Mouse (Mus musculus) gonadal fat pad, adult 2 months (tissue): ENCODE results near the gene Actr8. TPM values are rescaled to one million over a fixed set of nuclear protein-coding genes. Genes with fewer than 3 reads are reported as not detected.

Experiments
- DNase-seq: peaks from one replicate; pipeline ENCODE4 v3.0.0-alpha.2; 2012; ENCODE audit warnings: low read depth
- polyA plus RNA-seq: library from polyadenylated mRNA; depleted of rRNA; stranded (reverse); fragments of >200 nt; gene quantifications from 2 replicates; pipeline ENCODE4 v1.2.3, GENCODE M21; 2012; rRNA removed

Actr8 gene
- polyA plus RNA-seq, 1 experiment, result 22.9 TPM

GRCm38 (mm10) chr14:30039413-30039812 is 61.3 kb downstream of the Actr8 start:
- no peak for DNase-seq

- DNase-seq, result no peak
Measured at GRCm38 (mm10) chr14:30041836-30042235, 63.7 kb downstream of the Actr8 start.

- no peak for DNase-seq
Measured at GRCm38 (mm10) chr14:30043356-30043940, 65.3 kb downstream of the Actr8 start.

GRCm38 (mm10) chr14:30045239-30045638 is 67.1 kb downstream of the Actr8 start:
- no peak for DNase-seq

GRCm38 (mm10) chr14:30045704-30046220 is 67.6 kb downstream of the Actr8 start:
- DNase-seq, result no peak

- no peak for DNase-seq
Measured at GRCm38 (mm10) chr14:30046976-30047375, 68.8 kb downstream of the Actr8 start.

GRCm38 (mm10) chr14:30048049-30048448 is 69.9 kb downstream of the Actr8 start:
- DNase-seq, result no peak

GRCm38 (mm10) chr14:30050280-30050679 is 72.1 kb downstream of the Actr8 start:
- no peak for DNase-seq

- no peak for DNase-seq
Measured at GRCm38 (mm10) chr14:30054922-30055321, 76.8 kb downstream of the Actr8 start.

Other genes with a start within 250 kb of the Actr8 start
- 64.0 and 75.7 TPM in 2 replicates for gene Selenok, start 10.0 kb upstream of the Actr8 start, polyA plus RNA-seq
- gene Il17rb, start 30.6 kb downstream of the Actr8 start, polyA plus RNA-seq, result 10.8 and 14.3 TPM in 2 replicates
- gene Chdh, start 30.7 kb downstream of the Actr8 start, polyA plus RNA-seq, result 32.5 and 45.5 TPM in 2 replicates